Mouse (Mus musculus) MEL (cell line): Measurements from ENCODE around the gene Egfl7. TPM values are rescaled to one million over a fixed set of nuclear protein-coding genes. Genes with fewer than 3 reads are reported as not detected.

ENCODE experiments used
- DNase-seq: peaks from one replicate; pipeline ENCODE4 v3.0.0; 2011; ENCODE audit warnings: low read depth, low spot score
- H3K27ac ChIP-seq: 2 replicates; pipeline ENCODE4 v1.5.1; 2012; ENCODE audit warnings: low read depth, mild to moderate bottlenecking, control low read depth, low read length, moderate library complexity; ENCODE audit not compliant: control insufficient read depth
- H3K27me3 ChIP-seq, 2 experiments: fragments of 150-350 bp in 1 of 2; sonication (generic) in 1 of 2; 2 replicates each; pipeline ENCODE4 v1.6.1; 2012; ENCODE audit warnings: low read length in 2 of 2, mild to moderate bottlenecking in 2 of 2, improper control_type of control experiment in 1 of 2, moderate library complexity in 1 of 2; ENCODE audit not compliant: insufficient read depth in 2 of 2, control insufficient read depth in 1 of 2
- H3K36me3 ChIP-seq, 2 experiments: 2 replicates each; pipeline ENCODE4 v1.6.1; 2012 to 2014; ENCODE audit warnings: low read length in 2 of 2, improper control_type of control experiment in 1 of 2, inconsistent platforms in 1 of 2, mild to moderate bottlenecking in 1 of 2; ENCODE audit not compliant: insufficient read depth in 2 of 2, control insufficient read depth in 1 of 2
- H3K4me1 ChIP-seq, 2 experiments: fragments of 150-350 bp in 1 of 2; sonication (generic) in 1 of 2; 2 replicates each; pipeline ENCODE4 v1.6.1; 2012; ENCODE audit warnings: low read length in 2 of 2, improper control_type of control experiment in 1 of 2, mild to moderate bottlenecking in 1 of 2; ENCODE audit not compliant: insufficient read depth in 2 of 2, control insufficient read depth in 1 of 2
- H3K4me3 ChIP-seq, 2 experiments: fragments of 150-350 bp in 1 of 2; sonication (generic) in 1 of 2; 2 replicates each; pipeline ENCODE4 v1.5.1; 2012; ENCODE audit warnings: low read depth in 2 of 2, low read length in 2 of 2, mild to moderate bottlenecking in 2 of 2, moderate library complexity in 2 of 2, control low read depth in 1 of 2, improper control_type of control experiment in 1 of 2; ENCODE audit not compliant: control insufficient read depth in 1 of 2, insufficient read depth in 1 of 2
- H3K79me2 ChIP-seq: 2 replicates; pipeline ENCODE4 v1.6.1; 2012; ENCODE audit warnings: mild to moderate bottlenecking, low read length, moderate library complexity; ENCODE audit not compliant: control insufficient read depth, poor library complexity, insufficient read depth
- H3K9ac ChIP-seq: 2 replicates; pipeline ENCODE4 v1.6.1; 2012; ENCODE audit warnings: low read depth, mild to moderate bottlenecking, control low read depth, low read length, moderate library complexity; ENCODE audit not compliant: control insufficient read depth, poor library complexity, severe bottlenecking
- H3K9me3 ChIP-seq: fragments of 150-350 bp; sonication (generic); replicated peaks from 2 replicates; pipeline ENCODE4 v1.6.1; 2012; ENCODE audit warnings: mild to moderate bottlenecking, low read length, improper control_type of control experiment, moderate library complexity; ENCODE audit not compliant: insufficient read depth
- CTCF ChIP-seq, 3 experiments: IDR thresholded peaks in 2 of 3; conservative IDR thresholded peaks in 1 of 3; 2 replicates each; pipeline ENCODE4 v1.5.1; 2011 to 2012; ENCODE audit warnings: low read length in 3 of 3, low read depth in 2 of 3, mild to moderate bottlenecking in 2 of 3, improper control_type of control experiment in 1 of 3, inconsistent platforms in 1 of 3, mixed read lengths in 1 of 3, moderate library complexity in 1 of 3; ENCODE audit not compliant: control insufficient read depth in 1 of 3, insufficient read depth in 1 of 3, poor library complexity in 1 of 3, severe bottlenecking in 1 of 3
- E2F4 ChIP-seq: IDR thresholded peaks from 2 replicates; pipeline ENCODE4 v1.6.1; 2011; ENCODE audit warnings: low read depth, low read length, improper control_type of control experiment, borderline replicate concordance
- ETS1 ChIP-seq: IDR thresholded peaks from 2 replicates; pipeline ENCODE4 v1.6.1; 2012; ENCODE audit warnings: low read depth, mild to moderate bottlenecking, inconsistent platforms, low read length, improper control_type of control experiment, moderate library complexity
- MAX ChIP-seq: IDR thresholded peaks from 2 replicates; pipeline ENCODE4 v1.6.1; 2011; ENCODE audit warnings: low read length, improper control_type of control experiment
- MAZ ChIP-seq: IDR thresholded peaks from 2 replicates; pipeline ENCODE4 v1.6.1; 2012; ENCODE audit warnings: low read depth, mild to moderate bottlenecking, inconsistent platforms, low read length, improper control_type of control experiment
- MEF2A ChIP-seq: IDR thresholded peaks from 2 replicates; pipeline ENCODE4 v1.6.1; 2014; ENCODE audit warnings: low read depth, mild to moderate bottlenecking, inconsistent platforms, low read length, improper control_type of control experiment; ENCODE audit not compliant: poor library complexity, insufficient replicate concordance, severe bottlenecking; ENCODE audit errors: extremely low read depth
- MXI1 ChIP-seq: IDR thresholded peaks from 2 replicates; pipeline ENCODE4 v1.6.1; 2011; ENCODE audit warnings: mild to moderate bottlenecking, low read depth, low read length, improper control_type of control experiment
- NELFE ChIP-seq: IDR thresholded peaks from 2 replicates; pipeline ENCODE4 v1.6.1; 2011; ENCODE audit warnings: low read depth, low read length, improper control_type of control experiment
- POLR2A ChIP-seq, 2 experiments: IDR thresholded peaks; 2 replicates each; pipeline ENCODE4 v1.6.1; 2011 to 2012; ENCODE audit warnings: low read length in 2 of 2, mild to moderate bottlenecking in 2 of 2, control low read depth in 1 of 2, improper control_type of control experiment in 1 of 2, low read depth in 1 of 2, moderate library complexity in 1 of 2; ENCODE audit not compliant: control insufficient read depth in 1 of 2, insufficient read depth in 1 of 2, poor library complexity in 1 of 2
- POLR2AphosphoS2 ChIP-seq: IDR thresholded peaks from 2 replicates; pipeline ENCODE4 v1.6.1; 2011; ENCODE audit warnings: low read length, improper control_type of control experiment
- POLR2AphosphoS5 ChIP-seq: IDR thresholded peaks from 2 replicates; pipeline ENCODE4 v1.6.1; 2012; ENCODE audit warnings: low read depth, borderline replicate concordance, mild to moderate bottlenecking, inconsistent platforms, low read length, moderate library complexity, mixed read lengths
- RCOR1 ChIP-seq: IDR thresholded peaks from 2 replicates; pipeline ENCODE4 v1.6.1; 2012; ENCODE audit warnings: low read depth, mild to moderate bottlenecking, inconsistent platforms, low read length, improper control_type of control experiment
- SIN3A ChIP-seq: IDR thresholded peaks from 2 replicates; pipeline ENCODE4 v1.6.1; 2012; ENCODE audit warnings: low read length, improper control_type of control experiment, inconsistent platforms
- SMC3 ChIP-seq: IDR thresholded peaks from 2 replicates; pipeline ENCODE4 v1.6.1; 2011; ENCODE audit warnings: low read depth, low read length, improper control_type of control experiment
- TAL1 ChIP-seq: IDR thresholded peaks from 2 replicates; pipeline ENCODE4 v1.6.1; 2012; ENCODE audit warnings: mild to moderate bottlenecking, inconsistent platforms, low read length, moderate library complexity, mixed read lengths
- TBP ChIP-seq: IDR thresholded peaks from 2 replicates; pipeline ENCODE4 v1.8.0; 2011; ENCODE audit warnings: low read depth, low read length, improper control_type of control experiment
- UBTF ChIP-seq: IDR thresholded peaks from 2 replicates; pipeline ENCODE4 v1.6.1; 2012; ENCODE audit warnings: low read depth, mild to moderate bottlenecking, inconsistent platforms, low read length, improper control_type of control experiment, moderate library complexity, borderline replicate concordance; ENCODE audit not compliant: insufficient read depth
- USF2 ChIP-seq, 2 experiments: IDR thresholded peaks; 2 replicates each; pipeline ENCODE4 v1.6.1; 2011 to 2012; ENCODE audit warnings: improper control_type of control experiment in 2 of 2, low read length in 2 of 2, borderline replicate concordance in 1 of 2, inconsistent platforms in 1 of 2, low read depth in 1 of 2, mild to moderate bottlenecking in 1 of 2; ENCODE audit not compliant: insufficient read depth in 1 of 2
- ZC3H11A ChIP-seq: IDR thresholded peaks from 2 replicates; pipeline ENCODE4 v1.6.1; 2012; ENCODE audit warnings: low read depth, mild to moderate bottlenecking, inconsistent platforms, low read length, improper control_type of control experiment
- ZKSCAN1 ChIP-seq: IDR thresholded peaks from 2 replicates; pipeline ENCODE4 v1.6.1; 2012; ENCODE audit warnings: low read depth, mild to moderate bottlenecking, inconsistent platforms, low read length, improper control_type of control experiment, moderate library complexity
- ZMIZ1 ChIP-seq: IDR thresholded peaks from 2 replicates; pipeline ENCODE4 v1.6.1; 2012; ENCODE audit warnings: low read depth, mild to moderate bottlenecking, inconsistent platforms, low read length, improper control_type of control experiment, moderate library complexity
- polyA plus RNA-seq, 2 experiments: library from polyadenylated mRNA; stranded (reverse) in 1 of 2; unstranded in 1 of 2; fragments of >175 nt in 1 of 2; fragments of >200 nt in 1 of 2; gene quantifications; 2 replicates each; pipeline versions ENCODE4 v1.2.1 to v1.2.4; 2012; ENCODE audit warnings: low replicate concordance in 2 of 2, low read depth in 1 of 2; ENCODE audit not compliant: insufficient read length in 2 of 2, insufficient read depth in 1 of 2, missing spikeins in 1 of 2
- total RNA-seq: library from RNA; depleted of rRNA; stranded (reverse); fragments of 300-350 nt; gene quantifications from 2 replicates; pipeline ENCODE4 v1.2.3, GENCODE M21; 2012

Gene Egfl7
- total and polyA plus RNA-seq, 3 experiments: 73.9 to 125 TPM; not detected in 1

DNA sequence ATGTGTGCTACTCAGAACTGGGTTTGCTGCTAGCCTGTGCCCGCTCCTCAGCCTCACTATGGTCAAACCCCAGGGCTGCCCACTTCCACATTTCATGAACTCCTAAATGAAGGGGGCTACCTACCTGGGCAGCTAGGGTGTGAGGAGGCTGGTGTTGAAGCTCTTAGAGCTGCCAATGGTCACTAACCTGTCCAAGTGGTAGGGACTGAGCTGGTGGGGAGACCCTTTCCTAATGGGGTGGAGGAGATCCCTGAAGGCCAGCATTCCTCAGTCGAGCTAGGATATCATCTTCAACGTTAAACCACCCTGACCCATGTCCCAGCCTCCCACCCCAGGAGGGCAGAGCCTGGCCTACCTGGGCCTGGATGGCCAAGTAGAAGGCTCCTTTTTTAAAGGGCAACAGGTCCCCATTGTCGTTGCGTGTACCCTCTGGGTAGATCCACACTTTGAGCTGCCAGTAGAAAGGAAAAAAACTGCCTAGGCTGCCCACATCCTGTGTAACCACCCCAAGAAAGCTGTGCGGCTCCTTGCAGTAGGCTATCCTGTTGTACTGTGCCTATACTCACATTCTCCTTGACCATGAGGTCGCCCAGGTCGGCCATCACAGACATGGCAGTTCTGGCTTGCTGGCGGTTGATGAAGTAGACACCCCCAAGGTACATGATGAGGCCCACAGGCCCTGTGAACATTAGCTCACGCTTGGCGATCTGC is 16.1 kb downstream of the Egfl7 start:
- H3K79me2 ChIP-seq: no peaks in the 10 kb centered on the region
- no peak for DNase-seq
- H3K27ac ChIP-seq: no peak overlapping the region
- no peak overlapping the region for H3K4me3 ChIP-seq
- TF ChIP-seq RCOR1 (no peak), TAL1 (no peak), CTCF (IDR thresholded peaks at IDR 0.05 in 2 of 3, conservative IDR thresholded peaks at IDR 0.05 in 1 of 3; ENCODE audit: control insufficient read depth in 1 of 3, insufficient read depth in 1 of 3, low read depth in 2 of 3, low read length in 3 of 3, poor library complexity in 1 of 3, severe bottlenecking in 1 of 3) (no peak), SIN3A (no peak), USF2 (IDR thresholded peaks at IDR 0.05; ENCODE audit: borderline replicate concordance in 1 of 2, insufficient read depth in 1 of 2, low read depth in 1 of 2, low read length in 2 of 2) (no peak), ZKSCAN1 (no peak), POLR2AphosphoS5 (no peak), SMC3 (no peak), ETS1 (no peak), E2F4 (no peak), POLR2A (IDR thresholded peaks at IDR 0.05; ENCODE audit: control insufficient read depth in 1 of 2, insufficient read depth in 1 of 2, low read depth in 1 of 2, low read length in 2 of 2, poor library complexity in 1 of 2) (no peak), MXI1 (no peak), ZC3H11A (no peak), MAZ (no peak), MAX (no peak)
- H3K27me3 ChIP-seq: no peaks in the 10 kb centered on the region
- no peaks in the 10 kb centered on the region for H3K9me3 ChIP-seq
- H3K36me3 ChIP-seq: no peaks in the 10 kb centered on the region
- no peaks in the 10 kb centered on the region for H3K4me1 ChIP-seq
- H3K9ac ChIP-seq: no peak overlapping the region

GRCm38 (mm10) chr2:26596898-26597297 is 17.1 kb downstream of the Egfl7 start:
- H3K4me3 ChIP-seq: no peak overlapping the region
- H3K27ac ChIP-seq: no peak overlapping the region
- H3K27me3 ChIP-seq: no peaks in the 10 kb centered on the region
- no peaks in the 10 kb centered on the region for H3K9me3 ChIP-seq
- DNase-seq: no peak
- H3K79me2 ChIP-seq: no peaks in the 10 kb centered on the region
- TF ChIP-seq E2F4 (no peak), UBTF (no peak), POLR2AphosphoS5 (no peak), ZMIZ1 (no peak), MXI1 (no peak), ETS1 (no peak), MAZ (no peak), NELFE (no peak), MEF2A (no peak), TBP (no peak), POLR2AphosphoS2 (no peak), RCOR1 (no peak)
- no peak overlapping the region for H3K9ac ChIP-seq
- no peaks in the 10 kb centered on the region for H3K4me1 ChIP-seq
- H3K36me3 ChIP-seq: no peaks in the 10 kb centered on the region
